26 mouse cellular contexts compared by ENCODE assay signal in genomic region chr10:109779109-109779508, GRCm38 (mm10).
"Had no signal": no experiment of that assay in that cellular context is flagged by ENCODE, and none has a peak within 500 bp of the region (broad histone marks: within the 10 kb centered on the region; RNA-seq: fewer than 3 reads in every experiment).

No protein-coding gene starts in this region.

- H3K36me3 ChIP-seq: heart, embryonic 13.5 days; heart, embryonic 15.5 days; hindbrain, embryonic 13.5 days; hindbrain, embryonic 15.5 days; kidney, embryonic 15.5 days; limb, embryonic 10.5 days; limb, embryonic 12.5 days; liver, embryonic 13.5 days; liver, embryonic 15.5 days had no signal

- H3K4me2 ChIP-seq: heart, embryonic 11.5 days; heart, embryonic 13.5 days; heart, embryonic 15.5 days; hindbrain, embryonic 13.5 days; hindbrain, embryonic 15.5 days; kidney, embryonic 15.5 days; limb, embryonic 12.5 days; liver, embryonic 11.5 days; liver, embryonic 13.5 days; liver, embryonic 15.5 days had no signal

- ATAC-seq: hindbrain, postnatal 0 days; intestine, embryonic 16.5 days had no signal

- H3K27ac ChIP-seq: heart, adult 2 months; heart, embryonic 13.5 days; heart, embryonic 15.5 days; hindbrain, embryonic 13.5 days; hindbrain, embryonic 15.5 days; hindbrain, postnatal 0 days; kidney, embryonic 15.5 days; kidney, postnatal 0 days; limb, embryonic 10.5 days; limb, embryonic 12.5 days; liver, embryonic 13.5 days; liver, embryonic 15.5 days had no signal

- H3K27me3 ChIP-seq: heart, embryonic 13.5 days; heart, embryonic 15.5 days; hindbrain, embryonic 13.5 days; hindbrain, embryonic 15.5 days; kidney, embryonic 15.5 days; limb, embryonic 12.5 days; liver, embryonic 13.5 days; liver, embryonic 15.5 days had no signal

- H3K9me3 ChIP-seq: heart, embryonic 13.5 days; heart, embryonic 15.5 days; hindbrain, embryonic 13.5 days; hindbrain, embryonic 15.5 days; kidney, embryonic 15.5 days; limb, embryonic 10.5 days; limb, embryonic 12.5 days; liver, embryonic 13.5 days; liver, embryonic 15.5 days had no signal

- H3K9ac ChIP-seq: heart, embryonic 13.5 days; heart, embryonic 15.5 days; hindbrain, embryonic 13.5 days; hindbrain, embryonic 15.5 days; kidney, embryonic 15.5 days; limb, embryonic 12.5 days; liver, embryonic 13.5 days; liver, embryonic 15.5 days had no signal

- H3K4me1 ChIP-seq: heart, embryonic 13.5 days; heart, embryonic 15.5 days; hindbrain, embryonic 13.5 days; hindbrain, embryonic 15.5 days; kidney, embryonic 15.5 days; limb, embryonic 10.5 days; limb, embryonic 12.5 days; liver, embryonic 13.5 days; liver, embryonic 15.5 days had no signal

- H3K4me3 ChIP-seq: heart, adult 2 months; heart, embryonic 13.5 days; heart, embryonic 15.5 days; hindbrain, embryonic 13.5 days; hindbrain, embryonic 15.5 days; kidney, embryonic 15.5 days; limb, embryonic 10.5 days; limb, embryonic 12.5 days; liver, embryonic 13.5 days; liver, embryonic 15.5 days had no signal

- DNase-seq: gastrocnemius, postnatal 14 days; gastrocnemius, postnatal 36 days; heart, adult 11 months; heart, adult 2 months; heart, postnatal 14 days; heart, postnatal 36 days; kidney, adult 11 months; kidney, adult 2 months; kidney, adult 9 months; kidney, postnatal 14 days; kidney, postnatal 36 days; liver; liver, embryonic 13.5 days had no signal
